Mouse (Mus musculus) bone marrow macrophage, adult 2 months (primary cell): Measurements from ENCODE around the gene Flad1.

Experiments
- CTCF ChIP-seq: IDR thresholded peaks from 2 replicates; pipeline ENCODE4 v1.5.1; 2012; ENCODE audit warnings: low read depth, mild to moderate bottlenecking, low read length, moderate library complexity
- POLR2A ChIP-seq: IDR thresholded peaks from 2 replicates; pipeline ENCODE4 v1.6.1; 2012; ENCODE audit warnings: mild to moderate bottlenecking, low read depth, low read length, borderline replicate concordance

DNA sequence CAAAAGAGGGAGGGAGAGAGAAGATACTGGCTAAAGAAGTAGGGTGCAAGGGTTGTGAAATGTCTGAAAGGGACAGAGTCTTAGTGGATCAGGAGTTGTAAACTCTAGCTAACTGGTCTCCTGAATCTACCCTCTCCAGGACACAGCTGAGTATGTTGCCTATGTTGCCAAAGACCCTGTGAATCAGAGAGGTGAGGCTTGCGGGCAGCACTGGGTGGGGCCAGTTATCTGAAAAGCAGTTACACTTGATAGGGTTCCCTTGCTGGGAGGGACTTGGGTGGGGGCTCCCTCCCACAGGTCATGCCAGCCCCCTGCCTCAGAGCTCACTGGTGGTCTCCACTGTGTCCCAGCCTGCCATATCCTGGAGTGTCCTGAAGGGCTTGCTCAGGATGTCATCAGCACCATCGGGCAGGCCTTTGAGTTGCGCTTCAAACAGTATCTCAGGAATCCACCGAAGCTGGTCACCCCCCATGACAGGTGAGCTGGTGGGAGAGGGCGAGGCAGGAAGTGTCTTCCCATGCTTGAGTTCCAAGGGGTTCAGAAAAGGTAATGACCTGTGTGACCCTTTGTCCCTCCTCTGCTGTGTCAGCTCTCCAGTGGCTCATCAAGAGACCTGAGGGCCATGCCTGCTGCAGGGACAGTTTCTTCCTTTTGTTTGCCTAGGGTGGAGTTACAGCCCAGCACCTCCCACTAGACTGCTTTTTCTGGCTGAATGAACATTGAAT, 12.9 kb upstream of the Flad1 start:
- TF ChIP-seq CTCF: no peak
- no peak for TF ChIP-seq POLR2A
